Mouse (Mus musculus) megakaryocyte, embryonic 14.5 days (primary cell): Measurements from ENCODE around the gene Cry2. TPM values are rescaled to one million over a fixed set of nuclear protein-coding genes. Genes with fewer than 3 reads are reported as not detected.

Source experiments
- H3K27me3 ChIP-seq: replicated peaks from 2 replicates; pipeline ENCODE3; 2012; ENCODE audit warnings: inconsistent platforms
- H3K36me3 ChIP-seq: replicated peaks from 2 replicates; pipeline ENCODE3; 2012; ENCODE audit warnings: low read length, inconsistent platforms, mixed read lengths
- H3K4me1 ChIP-seq: 2 replicates; pipeline ENCODE4 v1.6.1; 2012; ENCODE audit warnings: inconsistent platforms
- H3K4me3 ChIP-seq: replicated peaks from 2 replicates; pipeline ENCODE3; 2012; ENCODE audit warnings: moderate library complexity, mild to moderate bottlenecking, inconsistent platforms
- H3K9me3 ChIP-seq: 2 replicates; pipeline ENCODE4 v1.6.1; 2012; ENCODE audit warnings: inconsistent platforms
- FLI1 ChIP-seq: IDR thresholded peaks from 2 replicates; pipeline ENCODE4 v1.6.1; 2012; ENCODE audit warnings: low read length, inconsistent platforms, mixed read lengths
- GATA1 ChIP-seq: IDR thresholded peaks from 3 replicates; pipeline ENCODE4 v1.6.1; 2012; ENCODE audit warnings: mixed read lengths, low read length, inconsistent platforms, borderline replicate concordance
- polyA plus RNA-seq: library from polyadenylated mRNA; stranded (reverse); fragments of >175 nt; gene quantifications from 2 replicates; pipeline ENCODE4 v1.2.3, GENCODE M21; 2012; ENCODE audit warnings: low replicate concordance; ENCODE audit not compliant: insufficient read depth

Cry2 gene
- polyA plus RNA-seq, 1 experiment: 4.1 TPM

DNA sequence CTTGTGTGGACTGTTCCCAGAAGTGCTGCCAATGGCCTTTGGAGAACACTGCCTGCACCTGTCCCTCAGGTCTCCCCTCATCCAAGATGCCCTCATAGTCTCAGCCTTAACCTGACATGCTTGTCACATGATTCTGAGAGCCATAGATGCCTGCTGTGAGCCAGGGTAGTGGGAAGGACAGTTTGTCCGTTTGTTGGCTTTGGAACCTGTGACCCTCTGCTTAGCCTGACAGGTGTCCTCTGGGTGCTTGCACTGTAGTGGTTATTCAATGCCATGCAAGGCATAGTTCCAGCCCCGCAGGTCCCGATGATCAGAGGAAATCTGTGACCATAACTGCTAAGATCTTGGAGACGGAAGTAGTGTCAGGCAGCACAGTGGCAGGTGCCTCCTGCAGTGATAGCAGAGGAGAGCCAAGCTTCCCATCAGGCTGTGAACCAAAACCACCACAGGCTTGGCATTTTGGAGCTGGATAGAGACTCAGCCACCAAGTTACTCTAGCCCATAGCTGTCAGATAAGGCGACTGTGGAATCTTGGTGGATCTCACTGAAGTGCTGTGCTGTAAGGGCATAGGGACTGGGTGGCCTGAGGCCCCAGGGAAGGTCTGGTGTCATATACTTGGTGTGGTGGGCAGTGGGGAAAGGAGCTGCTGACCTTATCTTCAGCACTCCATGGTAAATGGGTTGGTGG is 51.8 kb downstream of the Cry2 start, which contains the start of gene 1700029I15Rik:
Gene 1700029I15Rik (plus strand): TSS at position 638 of the 688 bp plus-strand sequence.
- Histone ChIP-seq H3K4me3 (no peak within 1 kb of the TSS), H3K27me3 (peaks cover 18% of the 10 kb centered on the region), H3K4me1 (peaks cover 29% of the 10 kb centered on the region), H3K9me3 (no peaks in the 10 kb centered on the region), H3K36me3 (peaks cover 72% of the 10 kb centered on the region)
- TF ChIP-seq FLI1 (no peak), GATA1 (no peak)

DNA sequence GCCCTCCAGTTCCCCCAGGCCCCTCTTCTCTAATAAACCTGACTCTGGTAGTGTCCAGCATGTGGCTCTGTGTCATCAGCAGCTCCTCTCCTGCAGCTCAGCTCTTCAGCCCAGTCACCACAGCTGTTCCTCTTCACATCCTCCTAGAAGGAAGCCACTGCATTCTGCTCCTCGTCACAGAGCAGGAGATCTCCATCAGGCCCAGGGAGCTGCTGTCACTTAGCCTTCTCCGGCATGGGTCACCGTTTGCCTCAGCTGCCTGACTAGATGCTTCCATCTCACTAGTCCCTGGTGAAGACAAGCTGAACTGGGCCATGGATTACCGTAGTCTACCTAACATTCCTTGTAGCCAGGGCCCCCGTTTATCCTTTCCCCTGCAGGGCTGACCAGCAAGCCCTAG is 52.7 kb downstream of the Cry2 start:
- Histone ChIP-seq H3K36me3 (peaks cover 75% of the 10 kb centered on the region), H3K27me3 (peaks cover 10% of the 10 kb centered on the region), H3K4me3 (no peak overlapping the region), H3K9me3 (no peaks in the 10 kb centered on the region), H3K4me1 (peaks cover 36% of the 10 kb centered on the region)
- TF ChIP-seq FLI1 (no peak), GATA1 (no peak)

DNA sequence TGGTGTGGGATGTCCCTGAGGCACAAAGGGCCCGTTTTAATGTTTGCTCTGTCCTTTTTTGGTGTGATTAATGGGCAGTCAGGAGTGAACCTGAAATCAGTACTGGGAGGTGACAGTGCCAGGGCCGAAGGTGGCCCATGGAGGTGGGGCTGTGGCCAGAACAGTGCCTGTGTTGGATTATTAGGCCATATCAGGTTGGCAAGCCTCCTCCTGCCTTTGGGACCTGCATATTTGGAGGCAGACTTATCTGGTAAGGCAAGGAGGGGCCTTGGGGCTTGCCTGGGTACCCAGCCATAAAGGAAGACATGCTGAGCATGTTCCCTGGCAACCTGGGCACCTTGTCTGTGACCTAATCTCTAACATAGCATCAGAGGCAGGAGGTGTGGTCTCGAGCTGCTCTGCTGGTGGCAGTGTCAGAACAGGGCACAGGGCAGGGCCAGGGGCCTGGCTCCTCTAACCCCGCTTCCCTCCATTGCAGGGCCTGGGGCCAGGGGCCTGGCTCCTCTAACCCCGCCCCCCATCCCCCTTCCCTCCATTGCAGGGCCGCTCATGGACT is 53.3 kb downstream of the Cry2 start:
- Histone ChIP-seq H3K4me1 (peaks cover 41% of the 10 kb centered on the region), H3K4me3 (no peak overlapping the region), H3K27me3 (peaks cover 4% of the 10 kb centered on the region), H3K36me3 (peaks cover 75% of the 10 kb centered on the region), H3K9me3 (no peaks in the 10 kb centered on the region)
- no peak for TF ChIP-seq FLI1
- no peak for TF ChIP-seq GATA1

GRCm38 (mm10) chr2:92379783-92380494 is 53.9 kb downstream of the Cry2 start:
- no peak overlapping the region for H3K4me3 ChIP-seq
- peaks cover 75% of the 10 kb centered on the region for H3K36me3 ChIP-seq
- peaks cover 37% of the 10 kb centered on the region for H3K4me1 ChIP-seq
- TF ChIP-seq FLI1 (no peak), GATA1 (no peak)
- H3K9me3 ChIP-seq: no peaks in the 10 kb centered on the region
- peaks cover 1% of the 10 kb centered on the region for H3K27me3 ChIP-seq

GRCm38 (mm10) chr2:92377320-92377719 is 56.5 kb downstream of the Cry2 start:
- Histone ChIP-seq H3K4me1 (peaks cover 46% of the 10 kb centered on the region), H3K27me3 (peaks cover 5% of the 10 kb centered on the region), H3K9me3 (no peaks in the 10 kb centered on the region), H3K36me3 (peaks cover 56% of the 10 kb centered on the region), H3K4me3 (no peak overlapping the region)
- TF ChIP-seq FLI1 (no peak), GATA1 (no peak)

GRCm38 (mm10) chr2:92376300-92376699 is 57.5 kb downstream of the Cry2 start:
- peak overlapping the region; percentile 98 for H3K4me3 ChIP-seq
- no peaks in the 10 kb centered on the region for H3K9me3 ChIP-seq
- H3K4me1 ChIP-seq: peaks cover 47% of the 10 kb centered on the region
- H3K27me3 ChIP-seq: peaks cover 15% of the 10 kb centered on the region
- H3K36me3 ChIP-seq: peaks cover 46% of the 10 kb centered on the region
- no peak for TF ChIP-seq FLI1
- no peak for TF ChIP-seq GATA1

- TF ChIP-seq GATA1 (no peak), FLI1 (no peak)
- H3K27me3 ChIP-seq: peaks cover 20% of the 10 kb centered on the region
- peak overlapping the region; percentile 98 for H3K4me3 ChIP-seq
- H3K9me3 ChIP-seq: no peaks in the 10 kb centered on the region
- peaks cover 41% of the 10 kb centered on the region for H3K36me3 ChIP-seq
- H3K4me1 ChIP-seq: peaks cover 49% of the 10 kb centered on the region
These were observed 58.1 kb downstream of the Cry2 start for GRCm38 (mm10) chr2:92375788-92376187.

DNA sequence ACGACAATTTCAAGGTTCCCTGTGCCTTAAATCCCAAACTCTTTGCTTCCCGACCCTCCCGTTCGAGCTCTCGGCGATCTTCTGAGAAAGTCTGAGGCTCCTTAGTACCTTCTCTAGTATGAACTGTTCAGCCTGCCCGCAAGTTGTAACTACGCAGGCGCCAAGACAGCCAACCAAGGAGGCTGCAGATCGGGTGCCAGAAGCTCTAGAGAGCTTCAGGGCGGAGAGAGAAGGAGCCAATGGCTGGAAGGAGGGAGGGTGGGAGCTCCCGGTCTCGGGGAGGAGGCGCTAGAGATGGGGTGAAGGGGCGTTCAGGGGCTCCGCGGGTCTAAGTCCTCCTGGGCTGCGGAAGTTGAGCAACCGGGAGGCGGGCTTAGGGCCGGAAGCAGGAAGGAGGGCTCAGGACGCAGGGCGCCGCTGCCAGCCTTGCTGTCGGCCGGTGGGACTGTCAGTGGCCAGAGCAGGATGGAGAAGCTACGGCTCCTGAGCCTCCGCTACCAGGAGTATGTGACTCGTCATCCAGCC is 58.7 kb downstream of the Cry2 start:
- peaks cover 26% of the 10 kb centered on the region for H3K27me3 ChIP-seq
- H3K9me3 ChIP-seq: no peaks in the 10 kb centered on the region
- peaks cover 35% of the 10 kb centered on the region for H3K36me3 ChIP-seq
- H3K4me3 ChIP-seq: peak overlapping the region; percentile 98
- TF ChIP-seq GATA1 (no peak), FLI1 (no peak)
- peaks cover 53% of the 10 kb centered on the region for H3K4me1 ChIP-seq

- Histone ChIP-seq H3K27me3 (peaks cover 32% of the 10 kb centered on the region), H3K9me3 (no peaks in the 10 kb centered on the region), H3K36me3 (peaks cover 28% of the 10 kb centered on the region), H3K4me1 (peaks cover 53% of the 10 kb centered on the region), H3K4me3 (peak within 1 kb of the TSS; percentile 98)
- TF ChIP-seq FLI1 (no peak), GATA1 (no peak)
These were observed 59.3 kb downstream of the Cry2 start, which contains the start of the genes Pex16 and Large2 for GRCm38 (mm10) chr2:92374514-92374913. Gene Pex16, plus strand, starts transcription at chr2:92374676. Gene Large2, minus strand, starts transcription at chr2:92374869.
